Mouse (Mus musculus): ENCODE measurements at regions not wholly inside any gene's neighbourhood (a gene's known extent, or its start where the extent isn't known, plus 50 kb on each side); places are given as distances from the start of the nearest gene placed in this dataset.

DNA sequence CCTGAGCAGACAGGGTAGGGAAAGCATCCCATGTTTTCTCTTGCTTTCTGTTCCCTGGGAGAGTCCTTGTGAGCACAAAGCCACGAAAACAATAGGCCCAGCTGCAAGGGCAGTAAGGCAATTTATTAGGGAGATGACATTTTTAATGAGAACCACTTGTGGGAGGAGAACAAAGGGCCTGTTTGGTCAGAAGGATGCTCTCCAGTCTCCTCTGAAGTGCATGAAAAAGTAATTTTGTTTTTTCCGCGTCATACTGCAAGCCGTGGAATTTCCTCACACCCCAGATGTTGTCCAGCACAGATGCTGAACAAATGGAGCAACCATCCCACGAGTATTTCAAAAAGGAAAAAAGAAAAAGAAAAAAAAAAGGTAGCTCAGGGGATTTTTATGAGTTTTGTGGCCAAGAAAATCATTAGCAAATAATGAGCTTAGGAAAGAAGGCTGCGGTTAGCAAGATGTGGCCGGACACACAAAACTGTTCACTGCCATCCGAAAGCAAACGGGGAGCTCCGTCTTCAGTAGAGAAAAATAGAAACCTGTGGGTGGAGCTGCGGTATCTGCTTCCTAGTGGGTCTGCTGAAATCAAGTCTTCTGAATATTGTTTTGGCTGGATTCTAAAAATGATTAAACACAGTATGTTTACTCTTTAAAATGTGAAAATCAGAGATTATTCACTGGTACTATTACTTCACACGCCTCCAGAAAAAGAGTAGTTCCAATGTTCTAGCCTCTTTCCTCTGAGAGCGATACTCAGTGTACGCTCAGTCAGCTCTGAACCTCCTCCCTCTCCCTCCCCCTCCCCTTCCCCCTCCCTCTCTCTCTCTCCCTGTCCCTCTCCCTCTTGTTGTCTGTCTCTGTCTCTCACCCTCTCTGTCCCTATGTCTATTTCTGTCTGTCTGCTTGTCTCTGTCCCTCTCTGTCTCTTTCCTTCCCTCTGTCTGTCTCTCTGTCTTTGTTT, 235.4 kb upstream of the Mctp2 start:
- H3K36me3 ChIP-seq (ENCODE audit: control insufficient read depth, insufficient read depth, low read length, poor library complexity, severe bottlenecking), result no peaks in the 10 kb centered on the region
- H3K4me3 ChIP-seq (ENCODE audit: low read depth, low read length), result no peak overlapping the region
- TF ChIP-seq EP300 (IDR thresholded peaks at IDR 0.05; ENCODE audit: insufficient read depth, low read depth, low read length) (no peak), CTCF (IDR thresholded peaks at IDR 0.05; ENCODE audit: low read depth, low read length) (no peak), POLR2A (IDR thresholded peaks at IDR 0.05; ENCODE audit: insufficient read depth, low read length) (no peak)
- no peaks in the 10 kb centered on the region for H3K4me1 ChIP-seq (ENCODE audit: control insufficient read depth, insufficient read depth, low read length)
- H3K9ac ChIP-seq (ENCODE audit: low read depth, poor library complexity, severe bottlenecking), result no peak overlapping the region
- H3K27me3 ChIP-seq (ENCODE audit: control insufficient read depth, insufficient read depth, low read length, poor library complexity, severe bottlenecking), result no peaks in the 10 kb centered on the region
- H3K27ac ChIP-seq (ENCODE audit: insufficient read depth, low read length), result no peak overlapping the region
- H3K9me3 ChIP-seq (replicated peaks; ENCODE audit: control insufficient read depth, insufficient read depth, low read length, poor library complexity, severe bottlenecking), result no peaks in the 10 kb centered on the region

DNA sequence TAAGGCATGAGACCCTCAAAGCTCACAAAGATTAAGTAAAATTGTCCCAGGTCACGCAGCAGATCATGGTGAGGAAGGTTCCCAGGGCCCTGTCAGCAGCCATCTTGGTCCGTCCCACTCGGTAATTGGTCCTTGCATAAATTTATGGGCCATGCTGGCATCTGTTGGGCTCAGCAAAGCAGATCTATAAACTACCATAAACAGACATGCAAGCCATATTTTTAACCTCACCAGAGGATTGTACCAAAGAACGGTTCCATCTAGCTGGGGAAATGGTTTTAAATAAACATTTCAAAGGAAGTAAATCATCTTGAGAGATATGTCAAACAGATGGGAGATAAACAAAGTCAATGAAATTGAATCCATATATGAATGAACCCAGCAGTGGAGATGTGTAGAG, 237.1 kb upstream of the Mctp2 start:
- H3K27me3 ChIP-seq (ENCODE audit: control insufficient read depth, insufficient read depth, low read length, poor library complexity, severe bottlenecking), result no peaks in the 10 kb centered on the region
- H3K36me3 ChIP-seq (ENCODE audit: control insufficient read depth, insufficient read depth, low read length, poor library complexity, severe bottlenecking), result no peaks in the 10 kb centered on the region
- no peak overlapping the region for H3K27ac ChIP-seq (ENCODE audit: insufficient read depth, low read length)
- no peak overlapping the region for H3K4me3 ChIP-seq (ENCODE audit: low read depth, low read length)
- H3K9me3 ChIP-seq (replicated peaks; ENCODE audit: control insufficient read depth, insufficient read depth, low read length, poor library complexity, severe bottlenecking), result no peaks in the 10 kb centered on the region
- no peaks in the 10 kb centered on the region for H3K4me1 ChIP-seq (ENCODE audit: control insufficient read depth, insufficient read depth, low read length)
- H3K9ac ChIP-seq (ENCODE audit: low read depth, poor library complexity, severe bottlenecking), result no peak overlapping the region
- no peak for TF ChIP-seq CTCF (IDR thresholded peaks at IDR 0.05; ENCODE audit: low read depth, low read length)
- no peak for TF ChIP-seq POLR2A (IDR thresholded peaks at IDR 0.05; ENCODE audit: insufficient read depth, low read length)
- TF ChIP-seq EP300 (IDR thresholded peaks at IDR 0.05; ENCODE audit: insufficient read depth, low read depth, low read length), result no peak

DNA sequence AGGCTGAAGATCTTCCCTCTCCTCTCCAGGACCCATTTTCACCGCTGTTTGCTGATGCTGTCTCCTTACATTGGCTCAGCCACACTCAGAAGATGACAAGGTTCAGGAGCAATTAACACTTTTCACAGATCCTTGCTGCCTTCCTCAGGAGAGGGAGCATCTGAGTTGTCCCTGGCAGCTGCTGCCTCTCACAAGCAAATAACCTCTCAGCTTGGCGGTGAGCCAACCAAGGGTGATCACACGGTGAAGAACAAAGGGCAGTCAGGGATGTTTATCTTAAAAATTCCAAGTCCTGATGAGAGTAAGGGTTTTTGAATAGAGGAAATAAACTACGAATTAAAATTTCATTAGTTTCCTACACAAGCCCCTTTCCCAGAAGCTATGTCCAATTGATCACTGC, 237.5 kb upstream of the Mctp2 start:
- Histone ChIP-seq H3K27ac (ENCODE audit: insufficient read depth, low read length) (no peak overlapping the region), H3K9me3 (replicated peaks; ENCODE audit: control insufficient read depth, insufficient read depth, low read length, poor library complexity, severe bottlenecking) (no peaks in the 10 kb centered on the region), H3K36me3 (ENCODE audit: control insufficient read depth, insufficient read depth, low read length, poor library complexity, severe bottlenecking) (no peaks in the 10 kb centered on the region), H3K27me3 (ENCODE audit: control insufficient read depth, insufficient read depth, low read length, poor library complexity, severe bottlenecking) (no peaks in the 10 kb centered on the region), H3K9ac (ENCODE audit: low read depth, poor library complexity, severe bottlenecking) (no peak overlapping the region), H3K4me1 (ENCODE audit: control insufficient read depth, insufficient read depth, low read length) (no peaks in the 10 kb centered on the region), H3K4me3 (ENCODE audit: low read depth, low read length) (no peak overlapping the region)
- no peak for TF ChIP-seq EP300 (IDR thresholded peaks at IDR 0.05; ENCODE audit: insufficient read depth, low read depth, low read length)
- TF ChIP-seq CTCF (IDR thresholded peaks at IDR 0.05; ENCODE audit: low read depth, low read length), result no peak

DNA sequence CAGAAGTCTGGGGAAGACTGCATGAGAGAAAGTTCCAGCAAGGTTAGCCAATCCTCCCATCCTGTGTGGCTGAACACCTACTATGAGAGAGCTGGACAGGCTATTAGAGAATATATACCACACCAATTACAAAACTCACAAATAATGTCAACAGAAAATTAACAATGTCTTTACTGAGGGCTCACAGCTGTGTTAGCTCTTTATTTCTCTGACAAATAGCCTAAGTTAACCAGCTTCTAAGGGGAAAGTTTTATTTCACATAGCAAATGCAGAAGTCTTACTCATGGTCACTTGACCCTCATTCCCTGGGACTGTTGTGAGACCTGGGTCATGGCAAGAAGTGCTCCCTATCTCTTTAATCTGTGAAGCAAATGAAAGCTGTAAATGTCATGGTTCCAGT, 261.0 kb upstream of the Mctp2 start:
- H3K9ac ChIP-seq (ENCODE audit: low read depth, poor library complexity, severe bottlenecking), result no peak overlapping the region
- H3K36me3 ChIP-seq (ENCODE audit: control insufficient read depth, insufficient read depth, low read length, poor library complexity, severe bottlenecking), result no peaks in the 10 kb centered on the region
- TF ChIP-seq CTCF (IDR thresholded peaks at IDR 0.05; ENCODE audit: low read depth, low read length), result no peak
- no peak for TF ChIP-seq POLR2A (IDR thresholded peaks at IDR 0.05; ENCODE audit: insufficient read depth, low read length)
- no peak for TF ChIP-seq EP300 (IDR thresholded peaks at IDR 0.05; ENCODE audit: insufficient read depth, low read depth, low read length)
- H3K4me1 ChIP-seq (ENCODE audit: control insufficient read depth, insufficient read depth, low read length), result no peaks in the 10 kb centered on the region
- H3K9me3 ChIP-seq (replicated peaks; ENCODE audit: control insufficient read depth, insufficient read depth, low read length, poor library complexity, severe bottlenecking), result no peaks in the 10 kb centered on the region
- no peaks in the 10 kb centered on the region for H3K27me3 ChIP-seq (ENCODE audit: control insufficient read depth, insufficient read depth, low read length, poor library complexity, severe bottlenecking)
- no peak overlapping the region for H3K27ac ChIP-seq (ENCODE audit: insufficient read depth, low read length)
- H3K4me3 ChIP-seq (ENCODE audit: low read depth, low read length), result no peak overlapping the region

DNA sequence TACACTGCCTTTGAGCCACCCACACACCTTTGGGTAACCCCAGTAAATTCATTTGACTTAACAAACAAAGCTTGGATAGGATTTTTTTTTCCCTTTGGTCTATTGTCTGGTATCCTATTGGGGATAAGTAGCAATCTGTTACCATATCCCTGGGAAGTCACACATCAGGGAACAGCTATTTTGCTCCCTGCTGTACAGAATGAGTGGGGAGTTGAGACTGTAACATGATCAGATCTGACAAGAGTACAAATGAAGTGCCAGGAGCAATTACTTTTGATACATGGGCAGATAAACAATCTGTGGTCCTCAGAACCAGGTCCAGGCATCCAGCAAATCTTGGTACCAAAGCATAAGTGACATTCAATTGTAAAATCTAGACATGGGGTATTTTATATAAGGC, 262.8 kb upstream of the Mctp2 start:
- Histone ChIP-seq H3K36me3 (ENCODE audit: control insufficient read depth, insufficient read depth, low read length, poor library complexity, severe bottlenecking) (no peaks in the 10 kb centered on the region), H3K4me3 (ENCODE audit: low read depth, low read length) (no peak overlapping the region), H3K9ac (ENCODE audit: low read depth, poor library complexity, severe bottlenecking) (no peak overlapping the region), H3K27me3 (ENCODE audit: control insufficient read depth, insufficient read depth, low read length, poor library complexity, severe bottlenecking) (no peaks in the 10 kb centered on the region), H3K27ac (ENCODE audit: insufficient read depth, low read length) (no peak overlapping the region), H3K4me1 (ENCODE audit: control insufficient read depth, insufficient read depth, low read length) (no peaks in the 10 kb centered on the region), H3K9me3 (replicated peaks; ENCODE audit: control insufficient read depth, insufficient read depth, low read length, poor library complexity, severe bottlenecking) (no peaks in the 10 kb centered on the region)
- TF ChIP-seq EP300 (IDR thresholded peaks at IDR 0.05; ENCODE audit: insufficient read depth, low read depth, low read length) (no peak), CTCF (IDR thresholded peaks at IDR 0.05; ENCODE audit: low read depth, low read length) (no peak), POLR2A (IDR thresholded peaks at IDR 0.05; ENCODE audit: insufficient read depth, low read length) (no peak)

DNA sequence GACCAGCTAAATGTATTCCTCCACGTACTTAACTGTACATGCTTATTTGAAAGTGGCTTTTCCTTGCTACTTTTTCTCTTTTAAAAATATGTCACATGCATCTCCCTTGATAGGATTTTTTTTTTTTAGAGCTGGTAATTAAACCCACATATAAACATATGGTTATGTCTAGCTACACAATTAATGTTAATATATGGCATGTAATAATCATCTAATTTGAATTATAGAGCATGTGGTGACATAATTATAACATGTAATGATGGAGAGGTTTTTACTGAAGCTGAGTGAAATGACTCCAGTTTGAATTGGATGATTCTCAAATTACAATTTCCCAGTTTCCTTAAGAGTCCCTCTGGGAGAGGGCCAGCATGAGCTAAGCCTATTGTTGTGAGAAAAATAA, 267.9 kb upstream of the Mctp2 start:
- no peak overlapping the region for H3K27ac ChIP-seq (ENCODE audit: insufficient read depth, low read length)
- no peaks in the 10 kb centered on the region for H3K36me3 ChIP-seq (ENCODE audit: control insufficient read depth, insufficient read depth, low read length, poor library complexity, severe bottlenecking)
- no peaks in the 10 kb centered on the region for H3K4me1 ChIP-seq (ENCODE audit: control insufficient read depth, insufficient read depth, low read length)
- TF ChIP-seq EP300 (IDR thresholded peaks at IDR 0.05; ENCODE audit: insufficient read depth, low read depth, low read length) (no peak), CTCF (IDR thresholded peaks at IDR 0.05; ENCODE audit: low read depth, low read length) (no peak), POLR2A (IDR thresholded peaks at IDR 0.05; ENCODE audit: insufficient read depth, low read length) (no peak)
- H3K9me3 ChIP-seq (replicated peaks; ENCODE audit: control insufficient read depth, insufficient read depth, low read length, poor library complexity, severe bottlenecking), result no peaks in the 10 kb centered on the region
- H3K4me3 ChIP-seq (ENCODE audit: low read depth, low read length), result no peak overlapping the region
- no peaks in the 10 kb centered on the region for H3K27me3 ChIP-seq (ENCODE audit: control insufficient read depth, insufficient read depth, low read length, poor library complexity, severe bottlenecking)
- no peak overlapping the region for H3K9ac ChIP-seq (ENCODE audit: low read depth, poor library complexity, severe bottlenecking)
